In genomic region chr7:116038024-116038423, GRCm38 (mm10) we compare ENCODE assay signal across 8 mouse cellular contexts. TPM values are rescaled to one million over a fixed set of nuclear protein-coding genes. Genes with fewer than 3 reads are reported as not detected.
DNase-seq lines count a peak whose midpoint lies in the region; ATAC-seq lines count a peak whose summit lies in the region.

No protein-coding gene starts in this region.

- H3K9me3 ChIP-seq in kidney, embryonic 16.5 days (ENCODE audit: low read length): no peaks in the 10 kb centered on the region
- H3K9me3 ChIP-seq in forebrain, embryonic 15.5 days: no peaks in the 10 kb centered on the region
- no peaks in the 10 kb centered on the region for H3K9me3 ChIP-seq in limb, embryonic 15.5 days

- peaks cover 64% of the 10 kb centered on the region for H3K27me3 ChIP-seq in kidney, embryonic 16.5 days (ENCODE audit: insufficient read depth, low read length)
- peaks cover 12% of the 10 kb centered on the region; the same call in 1 of the 2 replicates for H3K27me3 ChIP-seq in forebrain, embryonic 15.5 days
- peaks cover 30% of the 10 kb centered on the region for H3K27me3 ChIP-seq in limb, embryonic 15.5 days

- 2% methylated on average over 13 of the region's 13 CpGs for WGBS in kidney, embryonic 16.5 days
- 4% methylated on average over 13 of the region's 13 CpGs for WGBS in forebrain, embryonic 15.5 days
- WGBS in limb, embryonic 15.5 days: 3% methylated on average over 13 of the region's 13 CpGs

- no peak overlapping the region for H3K9ac ChIP-seq in kidney, embryonic 16.5 days (replicated peaks; ENCODE audit: low read length)
- H3K9ac ChIP-seq in forebrain, embryonic 15.5 days (replicated peaks): no peak overlapping the region
- peak overlapping the region; percentile 26; the same call in 1 of the 2 replicates for H3K9ac ChIP-seq in limb, embryonic 15.5 days

- H3K4me3 ChIP-seq in kidney, embryonic 16.5 days (ENCODE audit: low read length): peak overlapping the region; percentile 24; the same call in 1 of the 2 replicates
- peak overlapping the region; percentile 53 for H3K4me3 ChIP-seq in forebrain, embryonic 15.5 days
- H3K4me3 ChIP-seq in limb, embryonic 15.5 days: peak overlapping the region; percentile 57

- no peak for DNase-seq in kidney, adult 8-10 months
- DNase-seq in retina, postnatal 1 day: peak; percentile 18
- no peak for DNase-seq in adrenal gland, postnatal 10 days
- no peak for DNase-seq in urinary bladder, postnatal 36 days (ENCODE audit: low spot score in 2 of 2)
- DNase-seq in right cerebral cortex, postnatal 36 days (ENCODE audit: low spot score in 2 of 2): no peak

- H3K36me3 ChIP-seq in kidney, embryonic 16.5 days (ENCODE audit: insufficient read depth, low read length): no peaks in the 10 kb centered on the region
- no peaks in the 10 kb centered on the region for H3K36me3 ChIP-seq in forebrain, embryonic 15.5 days
- no peaks in the 10 kb centered on the region for H3K36me3 ChIP-seq in limb, embryonic 15.5 days

- peaks cover 33% of the 10 kb centered on the region for H3K4me1 ChIP-seq in kidney, embryonic 16.5 days (ENCODE audit: insufficient read depth, low read length)
- H3K4me1 ChIP-seq in forebrain, embryonic 15.5 days: peaks cover 57% of the 10 kb centered on the region
- peaks cover 35% of the 10 kb centered on the region for H3K4me1 ChIP-seq in limb, embryonic 15.5 days

- ATAC-seq in kidney, embryonic 16.5 days (ENCODE audit: low FRiP score, low TSS enrichment): no peak
- no peak for ATAC-seq in forebrain, embryonic 15.5 days (replicated peaks)
- no peak for ATAC-seq in limb, embryonic 15.5 days (ENCODE audit: insufficient number of reproducible peaks, low FRiP score, low TSS enrichment, low read depth)

- no peak overlapping the region for H3K27ac ChIP-seq in kidney, embryonic 16.5 days (ENCODE audit: low read length)
- no peak overlapping the region for H3K27ac ChIP-seq in forebrain, embryonic 15.5 days (replicated peaks)
- peak overlapping the region; percentile 80; the same call in 1 of the 2 replicates for H3K27ac ChIP-seq in limb, embryonic 15.5 days

- H3K4me2 ChIP-seq in kidney, embryonic 16.5 days (replicated peaks; ENCODE audit: low read depth, low read length): peak overlapping the region; percentile 40
- H3K4me2 ChIP-seq in forebrain, embryonic 15.5 days (replicated peaks): peak overlapping the region; percentile 75
- H3K4me2 ChIP-seq in limb, embryonic 15.5 days: peak overlapping the region; percentile 92

RNA-seq across cellular contexts. Expression of gene Sox6, which starts 0.6 kb away (rescaled TPM):
- 18.6 and 18.9 TPM in 2 replicates for polyA plus RNA-seq in kidney, embryonic 16.5 days (2015; fragmentation: Nextera tagmentation; extraction: Ambion mirVana)
- polyA plus RNA-seq in forebrain, embryonic 15.5 days (2015; fragmentation: Nextera tagmentation; extraction: Ambion mirVana): 111 and 116 TPM in 2 replicates
- polyA plus RNA-seq in limb, embryonic 15.5 days (2015; fragmentation: Nextera tagmentation; extraction: Ambion mirVana): 54.3 and 58.7 TPM in 2 replicates
- 10 to 100 TPM; 40.0 to 42.9 TPM for total RNA-seq in adrenal gland, postnatal 10 days (2021)

RNA-seq across cellular contexts. Expression of gene 1110004F10Rik, which starts 1.2 kb away (rescaled TPM):
- 266 and 275 TPM in 2 replicates for polyA plus RNA-seq in kidney, embryonic 16.5 days (2015; fragmentation: Nextera tagmentation; extraction: Ambion mirVana)
- 360 and 363 TPM in 2 replicates for polyA plus RNA-seq in forebrain, embryonic 15.5 days (2015; fragmentation: Nextera tagmentation; extraction: Ambion mirVana)
- polyA plus RNA-seq in limb, embryonic 15.5 days (2015; fragmentation: Nextera tagmentation; extraction: Ambion mirVana): 246 and 254 TPM in 2 replicates
- total RNA-seq in adrenal gland, postnatal 10 days (2021): 10 to 100 TPM; 91.7 to 93.5 TPM

RNA-seq across cellular contexts. Expression of gene Gm4353, which starts 46.4 kb away (rescaled TPM):
- polyA plus RNA-seq in kidney, embryonic 16.5 days (2015; fragmentation: Nextera tagmentation; extraction: Ambion mirVana): 1.1 and 2.7 TPM in 2 replicates
- polyA plus RNA-seq in forebrain, embryonic 15.5 days (2015; fragmentation: Nextera tagmentation; extraction: Ambion mirVana): 0.55 and 1.0 TPM in 2 replicates
- polyA plus RNA-seq in limb, embryonic 15.5 days (2015; fragmentation: Nextera tagmentation; extraction: Ambion mirVana): 0.51 and 1.2 TPM in 2 replicates
- total RNA-seq in adrenal gland, postnatal 10 days (2021): 1 to 10 TPM; 3.4 to 3.9 TPM

Comparison
In these comparisons a context has a peak if more than half of its experiments do, and no peak if none do; other contexts are left out.
1. H3K4me2 ChIP-seq: peak in every context shown above with its lines; median percentile 92 in limb, embryonic 15.5 days; 75 in forebrain, embryonic 15.5 days; 40 in kidney, embryonic 16.5 days.